Mouse (Mus musculus): Measurements from ENCODE around the gene B3galt1. TPM values are rescaled to one million over a fixed set of nuclear protein-coding genes. Genes with fewer than 3 reads are reported as not detected.

B3galt1 gene
- total and polyA plus RNA-seq, 3 experiments = 0.72 to 1.9 (median 1.5) TPM

GRCm38 (mm10) chr2:68171306-68171705 is 605.6 kb downstream of the B3galt1 start:
- H3K4me3 ChIP-seq = no peak overlapping the region
- no peaks in the 10 kb centered on the region for H3K27me3 ChIP-seq (ENCODE audit: control insufficient read depth, insufficient read depth, low read length)
- no peaks in the 10 kb centered on the region for H3K36me3 ChIP-seq (ENCODE audit: control insufficient read depth, insufficient read depth, low read length)
- 41% methylated on average over 10 of the region's 10 CpGs for WGBS
- no peaks in the 10 kb centered on the region for H3K79me2 ChIP-seq (replicated peaks; ENCODE audit: control insufficient read depth, insufficient read depth, low read length)
- H3K27ac ChIP-seq = no peak overlapping the region
- H3K9ac ChIP-seq (ENCODE audit: low read depth, low read length) = no peak overlapping the region
- no peak for TF ChIP-seq POLR2A (IDR thresholded peaks at IDR 0.05; ENCODE audit: insufficient read depth, low read depth, low read length)
- TF ChIP-seq CTCF (IDR thresholded peaks at IDR 0.05) = no peak
- no peak for TF ChIP-seq EP300 (IDR thresholded peaks at IDR 0.05; ENCODE audit: insufficient read depth, low read depth, low read length)
- DNase-seq = no peak
- intact Hi-C loops (cut with DNase I) = no loop called here
- H3K4me1 ChIP-seq (ENCODE audit: control insufficient read depth, insufficient read depth, low read length) = no peaks in the 10 kb centered on the region

Small RNA genes within 50 kb of the gene (microRNA-seq; reads per million reads assigned to microRNA genes)
- 0 reads per million in 2 experiments for gene Mir6335
- 1.2 to 2.2 reads per million in 2 experiments for gene Mir7224

Other genes with a start within 250 kb of the B3galt1 start
- not detected for gene Gm21830, start 152.1 kb upstream of the B3galt1 start, total RNA-seq (2021)
- not detected in 2 replicates for gene Gm21830, start 152.1 kb upstream of the B3galt1 start, polyA plus RNA-seq (2012; rRNA removed)
- gene Gm26727, start 132.7 kb upstream of the B3galt1 start, total RNA-seq (2021) = not detected
- not detected in 2 replicates for gene Gm26727, start 132.7 kb upstream of the B3galt1 start, polyA plus RNA-seq (2012; rRNA removed)
- gene Xirp2, start 119.9 kb upstream of the B3galt1 start, total RNA-seq (2021) = 100 to 1,000 TPM; 268 to 321 TPM
- 13.6 and 38.6 TPM in 2 replicates for gene Xirp2, start 119.9 kb upstream of the B3galt1 start, polyA plus RNA-seq (2012; rRNA removed)

Measured in heart, adult 2 months (tissue).